Comparison of ENCODE assay signal across 22 mouse cellular contexts in the genomic region with DNA sequence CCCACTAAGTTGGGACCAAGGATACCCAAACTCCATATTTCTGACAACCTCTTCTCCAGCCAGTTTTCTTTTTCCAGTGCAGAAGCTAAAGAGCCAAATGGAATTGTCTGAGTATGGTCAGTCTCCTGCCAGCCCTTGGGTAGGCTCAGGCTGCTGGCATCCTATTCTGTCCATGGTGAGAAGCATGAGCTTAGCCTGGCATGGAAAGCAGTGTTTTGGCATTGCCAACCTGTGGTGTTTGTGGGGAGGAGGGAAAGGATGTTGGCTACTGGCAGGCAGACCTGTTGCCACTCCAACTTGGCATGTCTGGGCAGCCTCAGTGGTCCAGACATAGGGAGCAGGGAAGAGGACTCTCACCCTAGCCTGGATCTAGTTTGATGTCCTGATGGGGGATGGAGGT. TPM values are rescaled to one million over a fixed set of nuclear protein-coding genes. Genes with fewer than 3 reads are reported as not detected.
A peak's percentile ranks its signal among the peaks of the same experiment; 100 is the strongest.
DNase-seq lines count a peak whose midpoint lies in the region; ATAC-seq and TF ChIP-seq lines count a peak whose summit lies in the region.
"Had no signal": no experiment of that assay in that cellular context is flagged by ENCODE, and none has a peak within 500 bp of the region (broad histone marks: within the 10 kb centered on the region; RNA-seq: fewer than 3 reads in every experiment).

No protein-coding gene starts in this region.

- no peaks in the 10 kb centered on the region for H3K4me1 ChIP-seq in hindbrain, postnatal 0 days (ENCODE audit: insufficient read depth, low read length)
- peaks cover 3% of the 10 kb centered on the region for H3K4me1 ChIP-seq in hindbrain, embryonic 16.5 days (ENCODE audit: control insufficient read depth, insufficient read depth, low read depth, low read length)

- H3K9ac ChIP-seq in hindbrain, postnatal 0 days (replicated peaks; ENCODE audit: low read length), result no peak overlapping the region
- H3K9ac ChIP-seq in hindbrain, embryonic 16.5 days (ENCODE audit: low read depth, low read length), result no peak overlapping the region
- H3K9ac ChIP-seq: embryonic facial prominence, embryonic 13.5 days; embryonic facial prominence, embryonic 15.5 days; forebrain, embryonic 13.5 days; forebrain, embryonic 15.5 days; forebrain, postnatal 0 days had no signal

- H3K9me3 ChIP-seq in hindbrain, postnatal 0 days (ENCODE audit: low read length), result no peaks in the 10 kb centered on the region
- no peaks in the 10 kb centered on the region for H3K9me3 ChIP-seq in hindbrain, embryonic 16.5 days (ENCODE audit: control insufficient read depth, low read length)
- H3K9me3 ChIP-seq: embryonic facial prominence, embryonic 13.5 days; embryonic facial prominence, embryonic 15.5 days; forebrain, embryonic 13.5 days; forebrain, embryonic 15.5 days had no signal

- no peak overlapping the region for H3K27ac ChIP-seq in hindbrain, postnatal 0 days
- no peak overlapping the region for H3K27ac ChIP-seq in hindbrain, embryonic 16.5 days (ENCODE audit: low read depth, low read length)
- H3K27ac ChIP-seq: embryonic facial prominence, embryonic 13.5 days; embryonic facial prominence, embryonic 15.5 days; forebrain, embryonic 13.5 days; forebrain, embryonic 15.5 days had no signal

- H3K4me2 ChIP-seq in hindbrain, postnatal 0 days (ENCODE audit: low read depth, low read length), result no peak overlapping the region
- no peak overlapping the region for H3K4me2 ChIP-seq in hindbrain, embryonic 16.5 days (ENCODE audit: low read length)
- H3K4me2 ChIP-seq: embryonic facial prominence, embryonic 13.5 days; embryonic facial prominence, embryonic 15.5 days; forebrain, embryonic 13.5 days; forebrain, embryonic 15.5 days had no signal

- TF ChIP-seq CTCF in hindbrain, postnatal 0 days (IDR thresholded peaks at IDR 0.05; ENCODE audit: low read depth), result no peak

- no peak overlapping the region for H3K4me3 ChIP-seq in hindbrain, postnatal 0 days (ENCODE audit: low read length)
- H3K4me3 ChIP-seq in hindbrain, embryonic 16.5 days (ENCODE audit: low read length), result no peak overlapping the region
- H3K4me3 ChIP-seq: embryonic facial prominence, embryonic 13.5 days; embryonic facial prominence, embryonic 15.5 days; erythroblast, embryonic 14.5 days; forebrain, embryonic 13.5 days; forebrain, embryonic 15.5 days had no signal

- H3K36me3 ChIP-seq in hindbrain, postnatal 0 days (ENCODE audit: insufficient read depth, low read length), result no peaks in the 10 kb centered on the region
- H3K36me3 ChIP-seq in hindbrain, embryonic 16.5 days (ENCODE audit: control insufficient read depth, insufficient read depth, low read length), result no peaks in the 10 kb centered on the region
- H3K36me3 ChIP-seq: embryonic facial prominence, embryonic 13.5 days; embryonic facial prominence, embryonic 15.5 days; forebrain, embryonic 15.5 days had no signal

- ATAC-seq in hindbrain, postnatal 0 days, result no peak
- no peak for ATAC-seq in hindbrain, embryonic 16.5 days
- ATAC-seq: forebrain, embryonic 13.5 days; forebrain, embryonic 15.5 days; forebrain, postnatal 0 days had no signal

- peak; percentile 49 to 60 for DNase-seq in cerebellum, postnatal 14 days
- no peak for DNase-seq in cerebellum, adult 8-10 months
- peak; percentile 28 for DNase-seq in hindbrain, postnatal 0 days (ENCODE audit: low spot score)
- peak; percentile 49 for DNase-seq in fat pad, adult 2 months (ENCODE audit: extremely low read depth, low read depth, low spot score)
- no peak for DNase-seq in liver
- DNase-seq: adrenal gland, adult 2 months; adrenal gland, postnatal 10 days; adrenal gland, postnatal 25 days; cerebellum, adult 11-12 months; cerebellum, adult 2 months; cerebellum, adult 9-11 months; cerebellum, postnatal 36 days; embryo, embryonic 11 days; forebrain, postnatal 0 days had no signal

- H3K27me3 ChIP-seq in hindbrain, postnatal 0 days (ENCODE audit: insufficient read depth, low read length), result no peaks in the 10 kb centered on the region; the same call in 1 of the 2 replicates
- no peaks in the 10 kb centered on the region for H3K27me3 ChIP-seq in hindbrain, embryonic 16.5 days (replicated peaks; ENCODE audit: control insufficient read depth, insufficient read depth, low read length)
- H3K27me3 ChIP-seq: embryonic facial prominence, embryonic 13.5 days; embryonic facial prominence, embryonic 15.5 days; forebrain, embryonic 15.5 days had no signal

RNA-seq across cellular contexts. Expression of a gene that starts 46.4 kb away (rescaled TPM):
- total RNA-seq in hindbrain, postnatal 0 days (2014; rRNA removed), result 0.05 and 0.14 TPM in 2 replicates
- 0.35 and 0.45 TPM in 2 replicates for polyA plus RNA-seq in hindbrain, postnatal 0 days (2015; fragmentation: Nextera tagmentation; extraction: Ambion mirVana)
- polyA plus RNA-seq in hindbrain, embryonic 16.5 days (2015; fragmentation: Nextera tagmentation; extraction: Ambion mirVana), result not detected in 2 replicates
- total RNA-seq: common myeloid progenitor, adult 5-6 weeks; forebrain, postnatal 0 days; MEL had no signal
- polyA plus RNA-seq: erythroblast, embryonic 14.5 days; forebrain, embryonic 13.5 days; forebrain, embryonic 15.5 days had no signal

Comparison
In these comparisons a context has a peak if more than half of its experiments do, and no peak if none do; other contexts are left out.
1. DNase-seq: peak in cerebellum, postnatal 14 days (2 of 2), hindbrain, postnatal 0 days (single experiment) and fat pad, adult 2 months (single experiment); none in cerebellum, adult 8-10 months (single experiment) and liver (single experiment).